Comparison of ENCODE assay signal across 32 mouse cellular contexts in genomic region chr11:22157882-22158281, GRCm38 (mm10).
"Had no signal": no experiment of that assay in that cellular context is flagged by ENCODE, and none has a peak within 500 bp of the region (broad histone marks: within the 10 kb centered on the region; RNA-seq: fewer than 3 reads in every experiment).

No protein-coding gene starts in this region.

- DNase-seq: left cerebral cortex, postnatal 4 days; liver; liver, embryonic 13.5 days; liver, postnatal 0 days; lung, adult 18-20 months; lung, adult 2 months; lung, embryonic 14.5 days; lung, postnatal 10 days; lung, postnatal 14 days; lung, postnatal 36 days; lung, postnatal 4 days; midbrain, embryonic 14.5 days had no signal

- H3K27ac ChIP-seq: limb, embryonic 10.5 days; limb, embryonic 12.5 days; limb, embryonic 13.5 days; limb, embryonic 15.5 days; liver, embryonic 12.5 days; liver, embryonic 13.5 days; liver, embryonic 14.5 days; liver, embryonic 15.5 days; lung, embryonic 15.5 days; macrophage; midbrain, embryonic 10.5 days; midbrain, embryonic 12.5 days; midbrain, embryonic 13.5 days; midbrain, embryonic 15.5 days; neural tube, embryonic 12.5 days had no signal

- H3K4me2 ChIP-seq: limb, embryonic 12.5 days; limb, embryonic 13.5 days; limb, embryonic 15.5 days; liver, embryonic 11.5 days; liver, embryonic 12.5 days; liver, embryonic 13.5 days; liver, embryonic 15.5 days; lung, embryonic 14.5 days; lung, embryonic 15.5 days; midbrain, embryonic 11.5 days; midbrain, embryonic 12.5 days; midbrain, embryonic 13.5 days; midbrain, embryonic 15.5 days; neural tube, embryonic 12.5 days had no signal

- ATAC-seq: liver, embryonic 12.5 days; liver, postnatal 0 days; lung, postnatal 0 days; midbrain, embryonic 13.5 days; midbrain, embryonic 15.5 days; midbrain, embryonic 16.5 days had no signal

- H3K27me3 ChIP-seq: limb, embryonic 12.5 days; limb, embryonic 13.5 days; limb, embryonic 15.5 days; liver, embryonic 12.5 days; liver, embryonic 13.5 days; liver, embryonic 15.5 days; lung, embryonic 15.5 days; megakaryocyte, embryonic 14.5 days; midbrain, embryonic 12.5 days; midbrain, embryonic 13.5 days; midbrain, embryonic 15.5 days; neural tube, embryonic 12.5 days had no signal

- H3K4me3 ChIP-seq: limb, embryonic 10.5 days; limb, embryonic 12.5 days; limb, embryonic 13.5 days; limb, embryonic 15.5 days; liver, embryonic 12.5 days; liver, embryonic 13.5 days; liver, embryonic 15.5 days; lung, embryonic 15.5 days; megakaryocyte, embryonic 14.5 days; midbrain, embryonic 10.5 days; midbrain, embryonic 12.5 days; midbrain, embryonic 13.5 days; midbrain, embryonic 15.5 days; myocyte; neural tube, embryonic 12.5 days had no signal

- H3K9me3 ChIP-seq: limb, embryonic 10.5 days; limb, embryonic 12.5 days; limb, embryonic 13.5 days; limb, embryonic 15.5 days; liver, embryonic 12.5 days; liver, embryonic 13.5 days; liver, embryonic 15.5 days; lung, embryonic 15.5 days; megakaryocyte, embryonic 14.5 days; midbrain, embryonic 10.5 days; midbrain, embryonic 12.5 days; midbrain, embryonic 13.5 days; midbrain, embryonic 15.5 days; neural tube, embryonic 12.5 days had no signal

- H3K36me3 ChIP-seq: limb, embryonic 10.5 days; limb, embryonic 12.5 days; limb, embryonic 13.5 days; limb, embryonic 15.5 days; liver, embryonic 12.5 days; liver, embryonic 13.5 days; liver, embryonic 15.5 days; lung, embryonic 15.5 days; midbrain, embryonic 10.5 days; midbrain, embryonic 12.5 days; midbrain, embryonic 13.5 days; midbrain, embryonic 15.5 days; neural tube, embryonic 12.5 days had no signal

- H3K4me1 ChIP-seq: limb, embryonic 10.5 days; limb, embryonic 12.5 days; liver, embryonic 12.5 days; liver, embryonic 13.5 days; liver, embryonic 15.5 days; megakaryocyte, embryonic 14.5 days; midbrain, embryonic 10.5 days; midbrain, embryonic 12.5 days; midbrain, embryonic 13.5 days; midbrain, embryonic 15.5 days; neural tube, embryonic 12.5 days had no signal

- H3K9ac ChIP-seq: limb, embryonic 12.5 days; limb, embryonic 13.5 days; limb, embryonic 15.5 days; liver, embryonic 12.5 days; liver, embryonic 13.5 days; liver, embryonic 14.5 days; liver, embryonic 15.5 days; liver, postnatal 0 days; lung, embryonic 14.5 days; lung, embryonic 15.5 days; midbrain, embryonic 12.5 days; midbrain, embryonic 13.5 days; midbrain, embryonic 15.5 days; neural tube, embryonic 12.5 days had no signal
